Mouse (Mus musculus) forebrain, embryonic 12.5 days (tissue): ENCODE results near the gene Tmem156. TPM values are rescaled to one million over a fixed set of nuclear protein-coding genes. Genes with fewer than 3 reads are reported as not detected.

Experiments
- ATAC-seq: fragments of 200-750 bp; cut with Nextera tagmentation; 2 replicates; pipeline ENCODE4 v1.8.0; 2017; ENCODE audit warnings: moderate TSS enrichment; ENCODE audit not compliant: low FRiP score
- H3K27ac ChIP-seq: fragments of 300-500 bp; sonication (generic); 2 replicates; pipeline ENCODE4 v1.5.1; 2016; ENCODE audit warnings: mild to moderate bottlenecking
- H3K27me3 ChIP-seq: fragments of 300-500 bp; sonication (generic); 2 replicates; pipeline ENCODE4 v1.6.1; 2016; ENCODE audit warnings: mild to moderate bottlenecking
- H3K36me3 ChIP-seq: fragments of 300-500 bp; sonication (generic); replicated peaks from 2 replicates; pipeline ENCODE4 v1.6.1; 2016; ENCODE audit warnings: mild to moderate bottlenecking
- H3K4me1 ChIP-seq: fragments of 300-500 bp; sonication (generic); 2 replicates; pipeline ENCODE4 v1.6.1; 2016
- H3K4me2 ChIP-seq: fragments of 300-500 bp; sonication (generic); 2 replicates; pipeline ENCODE4 v1.6.1; 2016; ENCODE audit warnings: mild to moderate bottlenecking, moderate library complexity
- H3K4me3 ChIP-seq: fragments of 300-500 bp; sonication (generic); replicated peaks from 2 replicates; pipeline ENCODE4 v1.5.1; 2016; ENCODE audit warnings: mild to moderate bottlenecking
- H3K9ac ChIP-seq: fragments of 300-500 bp; sonication (generic); 2 replicates; pipeline ENCODE4 v1.6.1; 2016; ENCODE audit warnings: mild to moderate bottlenecking
- H3K9me3 ChIP-seq: fragments of 300-500 bp; sonication (generic); 2 replicates; pipeline ENCODE4 v1.6.1; 2016
- WGBS: fragments of 180-500 bp; shearing (Covaris S2); methylation state at CpG from one replicate; pipeline ENCODE4 v1.1.7; 2016; 5-methylcytosine and 5-hydroxymethylcytosine counted together
- polyA plus RNA-seq: library from polyadenylated mRNA; unstranded; fragments of >200 nt; fragmentation: Nextera tagmentation; extraction: Ambion mirVana; gene quantifications from 2 replicates; pipeline ENCODE4 v1.2.1, GENCODE M21; 2016

Gene Tmem156
- polyA plus RNA-seq, result 0.27 TPM in 1 of 2 replicates, not detected in the other

- WGBS, result 79% methylated on average over 5 of the region's 5 CpGs
- H3K36me3 ChIP-seq, result no peaks in the 10 kb centered on the region
- H3K27ac ChIP-seq, result no peak within 1 kb of the TSS
- H3K27me3 ChIP-seq, result no peaks in the 10 kb centered on the region
- no peak within 1 kb of the TSS for H3K9ac ChIP-seq
- H3K9me3 ChIP-seq, result no peaks in the 10 kb centered on the region
- ATAC-seq, result no peak
- no peak within 1 kb of the TSS for H3K4me2 ChIP-seq
- H3K4me1 ChIP-seq, result no peaks in the 10 kb centered on the region; the same call in 1 of the 2 replicates
- no peak within 1 kb of the TSS for H3K4me3 ChIP-seq
Measured at GRCm38 (mm10) chr5:65091921-65092320, at the start of gene Tmem156. Tmem156 (minus strand) TSS chr5:65092132.

GRCm38 (mm10) chr5:65141242-65141641, 49.3 kb upstream of the Tmem156 start:
- Histone ChIP-seq H3K4me1 (no peaks in the 10 kb centered on the region), H3K4me2 (no peak overlapping the region), H3K9ac (no peak overlapping the region), H3K4me3 (no peak overlapping the region), H3K36me3 (peaks cover 39% of the 10 kb centered on the region), H3K9me3 (no peaks in the 10 kb centered on the region), H3K27ac (no peak overlapping the region), H3K27me3 (no peaks in the 10 kb centered on the region)
- no peak for ATAC-seq
- 94% methylated on average over 8 of the region's 8 CpGs for WGBS

GRCm38 (mm10) chr5:65137073-65137472, 45.1 kb upstream of the Tmem156 start:
- H3K27ac ChIP-seq, result no peak overlapping the region
- no peak overlapping the region for H3K9ac ChIP-seq
- no peak overlapping the region for H3K4me3 ChIP-seq
- 85% methylated on average over 6 of the region's 6 CpGs for WGBS
- ATAC-seq, result no peak
- no peaks in the 10 kb centered on the region for H3K9me3 ChIP-seq
- H3K4me2 ChIP-seq, result no peak overlapping the region
- H3K27me3 ChIP-seq, result no peaks in the 10 kb centered on the region
- peaks cover 5% of the 10 kb centered on the region; the same call in 1 of the 2 replicates for H3K4me1 ChIP-seq
- peaks cover 10% of the 10 kb centered on the region for H3K36me3 ChIP-seq

GRCm38 (mm10) chr5:65136159-65136558, 44.2 kb upstream of the Tmem156 start:
- Histone ChIP-seq H3K36me3 (peaks cover 1% of the 10 kb centered on the region; the same call in 1 of the 2 replicates), H3K4me2 (no peak overlapping the region), H3K4me1 (peaks cover 5% of the 10 kb centered on the region; the same call in 1 of the 2 replicates)

GRCm38 (mm10) chr5:65131211-65131879, 39.4 kb upstream of the Tmem156 start:
- Histone ChIP-seq H3K27ac (peak overlapping the region; percentile 85), H3K36me3 (no peaks in the 10 kb centered on the region), H3K4me2 (peak overlapping the region; percentile 71), H3K27me3 (no peaks in the 10 kb centered on the region), H3K4me3 (peak overlapping the region; percentile 55), H3K4me1 (peaks cover 26% of the 10 kb centered on the region), H3K9me3 (no peaks in the 10 kb centered on the region), H3K9ac (peak overlapping the region; percentile 70)
- peak; percentile 33 for ATAC-seq
- WGBS, result 5% methylated on average over 20 of the region's 20 CpGs

More at GRCm38 (mm10) chr5:65136159-65136558, 44.2 kb upstream of the Tmem156 start:
- WGBS, result 89% methylated on average over 7 of the region's 7 CpGs
- ATAC-seq, result no peak
- no peak overlapping the region for H3K27ac ChIP-seq
- no peaks in the 10 kb centered on the region for H3K27me3 ChIP-seq
- no peak overlapping the region for H3K9ac ChIP-seq
- H3K9me3 ChIP-seq, result no peaks in the 10 kb centered on the region
- no peak overlapping the region for H3K4me3 ChIP-seq

- Histone ChIP-seq H3K4me2 (peak overlapping the region; percentile 71), H3K36me3 (no peaks in the 10 kb centered on the region), H3K27ac (peak overlapping the region; percentile 85), H3K27me3 (no peaks in the 10 kb centered on the region), H3K9ac (peak overlapping the region; percentile 70), H3K9me3 (no peaks in the 10 kb centered on the region), H3K4me3 (peak overlapping the region; percentile 55), H3K4me1 (peaks cover 22% of the 10 kb centered on the region)
- WGBS, result 2% methylated on average over 12 of the region's 12 CpGs
- peak; percentile 95 for ATAC-seq
Measured at GRCm38 (mm10) chr5:65130528-65131210, 38.7 kb upstream of the Tmem156 start.

GRCm38 (mm10) chr5:65128481-65128880, 36.5 kb upstream of the Tmem156 start:
- Histone ChIP-seq H3K27me3 (no peaks in the 10 kb centered on the region), H3K27ac (peak overlapping the region; percentile 61; the same call in 1 of the 2 replicates), H3K9ac (no peak overlapping the region), H3K4me2 (no peak overlapping the region), H3K9me3 (no peaks in the 10 kb centered on the region), H3K36me3 (no peaks in the 10 kb centered on the region), H3K4me3 (no peak overlapping the region), H3K4me1 (peaks cover 21% of the 10 kb centered on the region)
- no peak for ATAC-seq
- WGBS, result 45% methylated on average over 2 of the region's 2 CpGs

- WGBS, result 91% methylated on average over 1 of the region's 1 CpGs
- no peak overlapping the region for H3K4me3 ChIP-seq
- H3K27me3 ChIP-seq, result no peaks in the 10 kb centered on the region
- no peak for ATAC-seq
- H3K27ac ChIP-seq, result no peak overlapping the region
- H3K9me3 ChIP-seq, result no peaks in the 10 kb centered on the region
- peaks cover 21% of the 10 kb centered on the region for H3K4me1 ChIP-seq
- no peaks in the 10 kb centered on the region for H3K36me3 ChIP-seq
- H3K4me2 ChIP-seq, result no peak overlapping the region
- H3K9ac ChIP-seq, result no peak overlapping the region
Measured at GRCm38 (mm10) chr5:65126137-65126536, 34.2 kb upstream of the Tmem156 start.

GRCm38 (mm10) chr5:65122616-65123015, 30.7 kb upstream of the Tmem156 start:
- no peak overlapping the region for H3K9ac ChIP-seq
- H3K27me3 ChIP-seq, result no peaks in the 10 kb centered on the region
- no peaks in the 10 kb centered on the region for H3K9me3 ChIP-seq
- H3K4me3 ChIP-seq, result no peak overlapping the region
- 92% methylated on average over 3 of the region's 3 CpGs for WGBS
- H3K4me2 ChIP-seq, result no peak overlapping the region
- ATAC-seq, result no peak
- no peaks in the 10 kb centered on the region for H3K36me3 ChIP-seq
- no peaks in the 10 kb centered on the region for H3K4me1 ChIP-seq
- no peak overlapping the region for H3K27ac ChIP-seq

GRCm38 (mm10) chr5:65119918-65120317, 28.0 kb upstream of the Tmem156 start:
- no peak for ATAC-seq
- H3K27me3 ChIP-seq, result no peaks in the 10 kb centered on the region

GRCm38 (mm10) chr5:65119495-65119894, 27.6 kb upstream of the Tmem156 start:
- Histone ChIP-seq H3K27ac (no peak overlapping the region), H3K4me2 (no peak overlapping the region), H3K4me1 (no peaks in the 10 kb centered on the region), H3K9ac (no peak overlapping the region), H3K9me3 (no peaks in the 10 kb centered on the region), H3K4me3 (no peak overlapping the region), H3K36me3 (0 out of 2 replicates have a peak, but pooled peaks cover 4% of the 10 kb centered on the region), H3K27me3 (no peaks in the 10 kb centered on the region)
- no peak for ATAC-seq
- WGBS, result 85% methylated on average over 1 of the region's 1 CpGs

More at GRCm38 (mm10) chr5:65119918-65120317, 28.0 kb upstream of the Tmem156 start:
- Histone ChIP-seq H3K4me1 (no peaks in the 10 kb centered on the region), H3K4me3 (no peak overlapping the region), H3K4me2 (no peak overlapping the region), H3K9me3 (no peaks in the 10 kb centered on the region), H3K27ac (no peak overlapping the region), H3K36me3 (0 out of 2 replicates have a peak, but pooled peaks cover 4% of the 10 kb centered on the region), H3K9ac (no peak overlapping the region)
- WGBS, result 65% methylated on average over 3 of the region's 3 CpGs

GRCm38 (mm10) chr5:65116789-65117188, 24.9 kb upstream of the Tmem156 start:
- Histone ChIP-seq H3K9ac (no peak overlapping the region), H3K27me3 (no peaks in the 10 kb centered on the region), H3K4me3 (no peak overlapping the region), H3K27ac (no peak overlapping the region), H3K4me1 (no peaks in the 10 kb centered on the region), H3K9me3 (no peaks in the 10 kb centered on the region), H3K36me3 (0 out of 2 replicates have a peak, but pooled peaks cover 4% of the 10 kb centered on the region), H3K4me2 (no peak overlapping the region)
- 85% methylated on average over 2 of the region's 2 CpGs for WGBS
- ATAC-seq, result no peak
